Mouse (Mus musculus): ENCODE results near the gene Dleu7. TPM values are rescaled to one million over a fixed set of nuclear protein-coding genes. Genes with fewer than 3 reads are reported as not detected.
A peak's percentile ranks its signal among the peaks of the same experiment; 100 is the strongest.

Dleu7 gene
- total and polyA plus RNA-seq, 2 experiments from 2014 or later = 19.6 to 30.1 TPM

- Histone ChIP-seq H3K9me3 (ENCODE audit: low read length) (no peaks in the 10 kb centered on the region), H3K9ac (no peak overlapping the region), H3K4me3 (ENCODE audit: low read depth, low read length) (no peak overlapping the region), H3K4me1 (ENCODE audit: insufficient read depth) (no peaks in the 10 kb centered on the region), H3K36me3 (ENCODE audit: insufficient read depth) (no peaks in the 10 kb centered on the region), H3K27me3 (ENCODE audit: insufficient read depth, low read length) (no peaks in the 10 kb centered on the region), H3K27ac (ENCODE audit: low read depth, low read length) (no peak overlapping the region), H3K4me2 (ENCODE audit: low read depth) (no peak overlapping the region)
- ATAC-seq (no peak), DNase-seq (no peak)
- WGBS = 100% methylated on average over 1 of the region's 1 CpGs
- no peak for TF ChIP-seq CTCF (IDR thresholded peaks at IDR 0.05; ENCODE audit: low read depth)
Observed at GRCm38 (mm10) chr14:62311672-62312071, 18.8 kb upstream of the Dleu7 start.

DNA sequence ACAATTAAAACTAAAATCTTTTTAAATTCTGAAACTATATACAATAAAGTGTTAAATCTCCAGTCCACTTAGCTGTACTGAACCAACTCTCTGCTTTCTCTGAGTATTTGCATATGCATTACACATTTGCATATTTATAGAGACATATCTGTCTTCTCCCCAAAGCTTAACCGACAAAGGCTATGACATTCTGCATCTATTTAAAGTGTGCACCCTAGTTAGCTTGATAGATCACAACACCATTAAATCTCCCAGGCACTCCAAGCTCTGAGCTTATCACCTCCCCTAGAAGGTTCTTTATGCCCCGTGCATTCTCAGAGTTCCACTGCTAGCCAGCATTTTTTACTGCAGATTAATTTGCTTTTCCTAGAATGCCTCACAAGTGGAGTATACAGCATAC lies 16.2 kb upstream of the Dleu7 start:
- no peaks in the 10 kb centered on the region for H3K36me3 ChIP-seq (ENCODE audit: insufficient read depth)
- WGBS = 25% methylated on average over 2 of the region's 2 CpGs
- ATAC-seq (no peak), DNase-seq (no peak)
- no peak for TF ChIP-seq CTCF (IDR thresholded peaks at IDR 0.05; ENCODE audit: low read depth)
- H3K9me3 ChIP-seq (ENCODE audit: low read length) = no peaks in the 10 kb centered on the region
- H3K27me3 ChIP-seq (ENCODE audit: insufficient read depth, low read length) = no peaks in the 10 kb centered on the region
- H3K4me3 ChIP-seq (ENCODE audit: low read depth, low read length) = no peak overlapping the region
- H3K4me1 ChIP-seq (ENCODE audit: insufficient read depth) = no peaks in the 10 kb centered on the region
- no peak overlapping the region for H3K9ac ChIP-seq
- no peak overlapping the region for H3K4me2 ChIP-seq (ENCODE audit: low read depth)
- no peak overlapping the region for H3K27ac ChIP-seq (ENCODE audit: low read depth, low read length)

- Histone ChIP-seq H3K4me1 (ENCODE audit: insufficient read depth) (no peaks in the 10 kb centered on the region), H3K36me3 (ENCODE audit: insufficient read depth) (no peaks in the 10 kb centered on the region), H3K27me3 (ENCODE audit: insufficient read depth, low read length) (no peaks in the 10 kb centered on the region), H3K9me3 (ENCODE audit: low read length) (no peaks in the 10 kb centered on the region), H3K4me2 (ENCODE audit: low read depth) (no peak overlapping the region), H3K9ac (no peak overlapping the region), H3K4me3 (ENCODE audit: low read depth, low read length) (no peak overlapping the region), H3K27ac (ENCODE audit: low read depth, low read length) (no peak overlapping the region)
- ATAC-seq (peak; percentile 58), DNase-seq (peak; percentile 55)
- TF ChIP-seq CTCF (IDR thresholded peaks at IDR 0.05; ENCODE audit: low read depth) = no peak
- 62% methylated on average over 1 of the region's 1 CpGs for WGBS
Observed at GRCm38 (mm10) chr14:62307555-62307954, 14.7 kb upstream of the Dleu7 start.

- Histone ChIP-seq H3K4me3 (ENCODE audit: low read depth, low read length) (no peak overlapping the region), H3K36me3 (ENCODE audit: insufficient read depth) (no peaks in the 10 kb centered on the region), H3K9ac (no peak overlapping the region), H3K4me2 (ENCODE audit: low read depth) (no peak overlapping the region), H3K4me1 (ENCODE audit: insufficient read depth) (no peaks in the 10 kb centered on the region), H3K9me3 (ENCODE audit: low read length) (no peaks in the 10 kb centered on the region), H3K27me3 (ENCODE audit: insufficient read depth, low read length) (no peaks in the 10 kb centered on the region), H3K27ac (ENCODE audit: low read depth, low read length) (no peak overlapping the region)
- 70% methylated on average over 3 of the region's 3 CpGs for WGBS
- no peak for DNase-seq
- no peak for ATAC-seq
- no peak for TF ChIP-seq CTCF (IDR thresholded peaks at IDR 0.05; ENCODE audit: low read depth)
Observed at GRCm38 (mm10) chr14:62300031-62300430, 7.2 kb upstream of the Dleu7 start.

- H3K27ac ChIP-seq (ENCODE audit: low read depth, low read length) = no peak overlapping the region
- 81% methylated on average over 1 of the region's 1 CpGs for WGBS
- H3K36me3 ChIP-seq (ENCODE audit: insufficient read depth) = no peaks in the 10 kb centered on the region
- H3K27me3 ChIP-seq (ENCODE audit: insufficient read depth, low read length) = no peaks in the 10 kb centered on the region
- no peak for ATAC-seq
- no peak overlapping the region for H3K9ac ChIP-seq
- no peak for TF ChIP-seq CTCF (IDR thresholded peaks at IDR 0.05; ENCODE audit: low read depth)
- H3K4me2 ChIP-seq (ENCODE audit: low read depth) = no peak overlapping the region
- H3K9me3 ChIP-seq (ENCODE audit: low read length) = no peaks in the 10 kb centered on the region
- no peak overlapping the region for H3K4me3 ChIP-seq (ENCODE audit: low read depth, low read length)
- H3K4me1 ChIP-seq (ENCODE audit: insufficient read depth) = no peaks in the 10 kb centered on the region
- no peak for DNase-seq
Observed at GRCm38 (mm10) chr14:62298808-62299207, 6.0 kb upstream of the Dleu7 start.

GRCm38 (mm10) chr14:62292166-62292487 lies 720 bp downstream of the Dleu7 start:
- Histone ChIP-seq H3K36me3 (ENCODE audit: insufficient read depth) (no peaks in the 10 kb centered on the region), H3K9me3 (ENCODE audit: low read length) (no peaks in the 10 kb centered on the region), H3K9ac (peak overlapping the region; percentile 89), H3K27me3 (ENCODE audit: insufficient read depth, low read length) (no peaks in the 10 kb centered on the region), H3K4me2 (ENCODE audit: low read depth) (peak overlapping the region; percentile 99), H3K4me1 (ENCODE audit: insufficient read depth) (peaks cover 3% of the 10 kb centered on the region; the same call in 1 of the 2 replicates), H3K4me3 (ENCODE audit: low read depth, low read length) (peak overlapping the region; percentile 57), H3K27ac (ENCODE audit: low read depth, low read length) (no peak overlapping the region; the same call in 1 of the 2 replicates)
- DNase-seq = no peak
- ATAC-seq = peak; percentile 14; the same call in 1 of the 2 replicates
- no peak for TF ChIP-seq CTCF (IDR thresholded peaks at IDR 0.05; ENCODE audit: low read depth)
- 31% methylated on average over 7 of the region's 7 CpGs for WGBS

- WGBS = 95% methylated on average over 1 of the region's 1 CpGs
- TF ChIP-seq CTCF (IDR thresholded peaks at IDR 0.05; ENCODE audit: low read depth) = no peak
- Histone ChIP-seq H3K36me3 (ENCODE audit: insufficient read depth) (no peaks in the 10 kb centered on the region), H3K27me3 (ENCODE audit: insufficient read depth, low read length) (no peaks in the 10 kb centered on the region), H3K9ac (no peak overlapping the region), H3K4me2 (ENCODE audit: low read depth) (peak overlapping the region; percentile 99), H3K9me3 (ENCODE audit: low read length) (no peaks in the 10 kb centered on the region), H3K4me1 (ENCODE audit: insufficient read depth) (peaks cover 3% of the 10 kb centered on the region; the same call in 1 of the 2 replicates), H3K4me3 (ENCODE audit: low read depth, low read length) (peak overlapping the region; percentile 57; the same call in 1 of the 2 replicates), H3K27ac (ENCODE audit: low read depth, low read length) (no peak overlapping the region)
- DNase-seq (no peak), ATAC-seq (no peak)
Observed at GRCm38 (mm10) chr14:62291406-62291987, 1.4 kb downstream of the Dleu7 start.

All from forebrain, postnatal 0 days (tissue).